Mouse (Mus musculus) bone marrow, adult 2 months (tissue): ENCODE results near the gene Ndufb8.

Source experiments
- CTCF ChIP-seq: fragments of 200-500 bp; IDR thresholded peaks from 2 replicates; pipeline ENCODE4 v1.5.1; 2011; ENCODE audit warnings: low read length, control low read depth; ENCODE audit not compliant: control insufficient read depth, insufficient read depth
- POLR2A ChIP-seq: fragments of 200-500 bp; IDR thresholded peaks from 2 replicates; pipeline ENCODE4 v1.6.1; 2011; ENCODE audit warnings: low read depth, mild to moderate bottlenecking, control low read depth, low read length, borderline replicate concordance; ENCODE audit not compliant: control insufficient read depth

DNA sequence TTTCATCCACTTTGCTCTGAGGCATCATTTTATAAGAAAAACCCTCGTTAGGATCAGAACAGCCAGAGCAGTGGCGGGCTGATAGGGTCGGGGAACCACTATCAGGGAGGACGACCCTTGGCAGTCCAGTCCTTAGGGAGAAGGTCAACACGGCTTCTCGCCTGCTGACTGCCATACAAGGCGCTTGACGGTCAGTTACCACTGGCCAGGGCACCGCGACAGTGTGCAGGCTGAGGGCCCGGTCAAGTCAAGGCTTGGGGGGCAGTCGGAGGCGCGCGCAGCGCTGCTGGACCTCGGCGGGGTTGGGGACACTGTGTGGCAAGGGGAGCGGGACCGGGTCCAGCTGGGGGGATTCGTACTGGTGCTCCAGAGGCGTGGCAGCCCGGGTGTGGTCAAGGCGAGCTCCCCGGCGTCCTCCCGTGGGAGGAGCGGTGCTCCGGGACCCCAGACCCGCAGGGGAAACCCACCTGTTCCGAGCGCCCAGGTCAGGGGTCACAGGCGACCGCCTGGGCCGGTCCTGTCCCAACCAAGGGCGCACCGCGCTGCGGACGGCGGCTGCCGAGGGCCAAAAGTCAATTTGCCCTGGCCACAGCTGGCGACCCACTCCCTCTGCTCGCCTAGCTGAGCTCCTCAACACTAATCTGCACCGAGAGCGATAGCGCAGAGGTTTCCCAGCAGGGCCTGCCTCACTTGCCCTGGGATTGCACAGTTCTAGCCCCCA lies 9.8 kb downstream of the Ndufb8 start, which contains the start of gene Sec31b:
- TF ChIP-seq POLR2A (no peak), CTCF (no peak)
